Mouse (Mus musculus): ENCODE data around the gene Btrc. TPM values are rescaled to one million over a fixed set of nuclear protein-coding genes. Genes with fewer than 3 reads are reported as not detected.

Gene Btrc
- 11.9 TPM for polyA plus RNA-seq (2012; fragmentation: generic; extraction: Trizol)
- long read RNA-seq, experiment 1, partial matches to known transcripts = 1 of 15 reads
- long read RNA-seq, experiment 1, other reads (novel, unspliced or antisense) = 10 of 15 reads
- long read RNA-seq, experiment 2, transcript Btrc-201 (15 exons, 2,978 nt) = major isoform, 36 of 136 reads
- long read RNA-seq, experiment 2, transcript Btrc-202 (14 exons, 2,064 nt) = minor isoform, 24 of 136 reads
- long read RNA-seq, experiment 2, partial matches to known transcripts = 1 of 136 reads
- long read RNA-seq, experiment 2, other reads (novel, unspliced or antisense) = 75 of 136 reads

GRCm38 (mm10) chr19:45363384-45363926, at the start of gene Btrc:
Gene Btrc (plus strand): TSS chr19:45363734.
- Histone ChIP-seq H3ac (ENCODE audit: control insufficient read depth, insufficient read length, low read depth) (peak within 1 kb of the TSS; percentile 77), H3K36me3 (ENCODE audit: control insufficient read depth, insufficient read depth) (no peaks in the 10 kb centered on the region), H3K79me3 (ENCODE audit: low read depth) (no peaks in the 10 kb centered on the region), H3K79me2 (ENCODE audit: control insufficient read depth, insufficient read depth) (peaks cover 24% of the 10 kb centered on the region), H3K27me3 (ENCODE audit: control insufficient read depth, insufficient read depth, insufficient read length) (no peaks in the 10 kb centered on the region), H3K4me3 (ENCODE audit: insufficient read depth, poor library complexity, severe bottlenecking) (peak within 1 kb of the TSS; percentile 89)
- TF ChIP-seq USF1 (IDR thresholded peaks at IDR 0.05; ENCODE audit: low read depth) (peak; percentile 4), MYOG (IDR thresholded peaks at IDR 0.05; ENCODE audit: control insufficient read depth, extremely low read depth, insufficient read length) (no peak)

DNA sequence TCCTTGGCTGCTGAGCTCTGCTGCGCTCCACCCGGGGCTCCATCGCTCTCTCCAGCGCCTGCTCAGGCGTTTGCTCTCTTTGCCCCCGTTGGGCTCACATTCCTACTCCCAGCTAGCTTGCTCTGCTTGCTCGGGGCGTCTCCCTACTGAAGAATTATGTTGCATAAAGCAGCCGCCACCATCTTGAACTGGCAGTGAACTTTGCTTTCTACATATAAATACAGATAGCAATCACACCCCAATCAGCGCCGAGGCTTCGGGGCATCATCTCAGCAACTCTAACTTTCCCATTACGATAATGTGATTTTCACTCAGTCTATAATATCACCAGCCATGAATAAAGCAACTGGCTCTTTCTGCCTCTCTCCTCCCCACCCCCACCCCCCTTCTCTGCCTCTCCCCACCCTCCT, 46.1 kb upstream of the Btrc start:
- H3K36me3 ChIP-seq (ENCODE audit: control insufficient read depth, insufficient read depth) = no peaks in the 10 kb centered on the region
- no peak for TF ChIP-seq CTCF (IDR thresholded peaks at IDR 0.05; ENCODE audit: control insufficient read depth, insufficient read depth, insufficient read length)
- H3K4me3 ChIP-seq (ENCODE audit: insufficient read depth, poor library complexity, severe bottlenecking) = no peak overlapping the region
- no peaks in the 10 kb centered on the region for H3K27me3 ChIP-seq (ENCODE audit: control insufficient read depth, insufficient read depth, insufficient read length)
- no peak overlapping the region for H3ac ChIP-seq (ENCODE audit: control insufficient read depth, insufficient read length, low read depth)
- H3K79me3 ChIP-seq (ENCODE audit: low read depth) = no peaks in the 10 kb centered on the region
- no peaks in the 10 kb centered on the region for H3K79me2 ChIP-seq (ENCODE audit: control insufficient read depth, insufficient read depth)

DNA sequence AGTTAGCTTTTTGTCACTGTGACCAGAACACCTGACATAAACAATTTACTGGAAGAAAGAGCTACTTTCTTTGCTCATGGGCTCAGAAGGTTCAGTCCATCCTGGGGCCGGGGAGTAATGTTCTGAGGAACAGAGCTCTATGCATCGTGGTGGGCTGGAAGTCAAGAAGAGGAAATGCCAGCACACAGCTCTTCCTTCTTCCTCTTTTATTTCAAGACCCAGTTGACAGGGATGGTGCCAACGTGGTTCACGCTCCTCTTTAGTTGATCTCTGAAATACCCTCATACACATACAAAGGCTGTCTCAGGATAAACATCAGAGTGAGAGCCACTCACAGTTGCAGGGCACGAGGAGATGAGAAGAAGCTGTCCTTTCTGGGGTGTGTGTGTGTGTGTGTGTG, 42.5 kb upstream of the Btrc start:
- TF ChIP-seq USF1 (IDR thresholded peaks at IDR 0.05; ENCODE audit: low read depth) = no peak
- no peak for TF ChIP-seq MYOD1 (IDR thresholded peaks at IDR 0.05; ENCODE audit: control insufficient read depth, insufficient read length, low read depth)
- TF ChIP-seq CEBPB (IDR thresholded peaks at IDR 0.05; ENCODE audit: low read depth) = no peak
- H3ac ChIP-seq (ENCODE audit: control insufficient read depth, insufficient read length, low read depth) = no peak overlapping the region
- H3K27me3 ChIP-seq (ENCODE audit: control insufficient read depth, insufficient read depth, insufficient read length) = peaks cover 4% of the 10 kb centered on the region
- H3K79me2 ChIP-seq (ENCODE audit: control insufficient read depth, insufficient read depth) = no peaks in the 10 kb centered on the region
- H3K79me3 ChIP-seq (ENCODE audit: low read depth) = no peaks in the 10 kb centered on the region
- no peak overlapping the region for H3K4me3 ChIP-seq (ENCODE audit: insufficient read depth, poor library complexity, severe bottlenecking)
- H3K36me3 ChIP-seq (ENCODE audit: control insufficient read depth, insufficient read depth) = no peaks in the 10 kb centered on the region

GRCm38 (mm10) chr19:45329039-45329438, 34.5 kb upstream of the Btrc start:
- Histone ChIP-seq H3K36me3 (ENCODE audit: control insufficient read depth, insufficient read depth) (no peaks in the 10 kb centered on the region), H3K79me2 (ENCODE audit: control insufficient read depth, insufficient read depth) (no peaks in the 10 kb centered on the region), H3ac (ENCODE audit: control insufficient read depth, insufficient read length, low read depth) (no peak overlapping the region), H3K27me3 (ENCODE audit: control insufficient read depth, insufficient read depth, insufficient read length) (peaks cover 39% of the 10 kb centered on the region), H3K4me3 (ENCODE audit: insufficient read depth, poor library complexity, severe bottlenecking) (no peak overlapping the region), H3K79me3 (ENCODE audit: low read depth) (no peaks in the 10 kb centered on the region)
- TF ChIP-seq MYOD1 (IDR thresholded peaks at IDR 0.05; ENCODE audit: control insufficient read depth, insufficient read length, low read depth) (no peak), CEBPB (IDR thresholded peaks at IDR 0.05; ENCODE audit: low read depth) (no peak), CTCF (IDR thresholded peaks at IDR 0.05; ENCODE audit: control insufficient read depth, insufficient read depth, insufficient read length) (no peak), USF1 (IDR thresholded peaks at IDR 0.05; ENCODE audit: low read depth) (no peak), MAX (IDR thresholded peaks at IDR 0.05) (no peak), MYOG (IDR thresholded peaks at IDR 0.05; ENCODE audit: control insufficient read depth, extremely low read depth, insufficient read length) (no peak), FOSL1 (IDR thresholded peaks at IDR 0.05; ENCODE audit: insufficient read depth, low read length, poor library complexity, severe bottlenecking) (no peak)

- no peak overlapping the region for H3K4me3 ChIP-seq (ENCODE audit: insufficient read depth, poor library complexity, severe bottlenecking)
- no peak for TF ChIP-seq MAX (IDR thresholded peaks at IDR 0.05)
- no peak for TF ChIP-seq MYOG (IDR thresholded peaks at IDR 0.05; ENCODE audit: control insufficient read depth, extremely low read depth, insufficient read length)
- TF ChIP-seq CEBPB (IDR thresholded peaks at IDR 0.05; ENCODE audit: low read depth) = no peak
- TF ChIP-seq CTCF (IDR thresholded peaks at IDR 0.05; ENCODE audit: control insufficient read depth, insufficient read depth, insufficient read length) = no peak
- TF ChIP-seq USF1 (IDR thresholded peaks at IDR 0.05; ENCODE audit: low read depth) = no peak
- TF ChIP-seq FOSL1 (IDR thresholded peaks at IDR 0.05; ENCODE audit: insufficient read depth, low read length, poor library complexity, severe bottlenecking) = no peak
- TF ChIP-seq MYOD1 (IDR thresholded peaks at IDR 0.05; ENCODE audit: control insufficient read depth, insufficient read length, low read depth) = no peak
These were observed 33.7 kb upstream of the Btrc start for GRCm38 (mm10) chr19:45329748-45330298.

DNA sequence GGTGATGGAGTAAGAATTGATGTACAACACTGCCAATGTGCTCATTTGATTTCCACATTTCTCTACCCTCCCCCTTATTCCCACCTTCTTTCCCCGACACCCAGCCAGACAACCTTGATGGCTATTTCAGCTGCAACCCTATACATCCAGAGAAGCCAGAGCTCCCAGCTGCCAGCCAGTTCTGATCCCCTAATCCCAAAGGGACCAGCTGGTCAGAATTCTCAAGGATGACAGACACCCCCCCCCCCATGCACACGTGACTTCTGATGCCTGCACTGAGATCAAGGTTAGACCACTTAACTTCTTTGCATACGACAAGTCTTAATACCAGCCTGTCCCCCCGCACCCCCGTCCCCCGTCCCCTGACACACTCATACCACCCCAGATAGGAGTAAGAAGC, 26.8 kb upstream of the Btrc start:
- Histone ChIP-seq H3K79me3 (ENCODE audit: low read depth) (no peaks in the 10 kb centered on the region), H3K27me3 (ENCODE audit: control insufficient read depth, insufficient read depth, insufficient read length) (peaks cover 14% of the 10 kb centered on the region), H3K79me2 (ENCODE audit: control insufficient read depth, insufficient read depth) (no peaks in the 10 kb centered on the region), H3K4me3 (ENCODE audit: insufficient read depth, poor library complexity, severe bottlenecking) (no peak overlapping the region), H3K36me3 (ENCODE audit: control insufficient read depth, insufficient read depth) (no peaks in the 10 kb centered on the region), H3ac (ENCODE audit: control insufficient read depth, insufficient read length, low read depth) (no peak overlapping the region)
- TF ChIP-seq FOSL1 (IDR thresholded peaks at IDR 0.05; ENCODE audit: insufficient read depth, low read length, poor library complexity, severe bottlenecking) (no peak), MYOD1 (IDR thresholded peaks at IDR 0.05; ENCODE audit: control insufficient read depth, insufficient read length, low read depth) (no peak), CTCF (IDR thresholded peaks at IDR 0.05; ENCODE audit: control insufficient read depth, insufficient read depth, insufficient read length) (no peak), USF1 (IDR thresholded peaks at IDR 0.05; ENCODE audit: low read depth) (no peak), MAX (IDR thresholded peaks at IDR 0.05) (no peak), CEBPB (IDR thresholded peaks at IDR 0.05; ENCODE audit: low read depth) (no peak), MYOG (IDR thresholded peaks at IDR 0.05; ENCODE audit: control insufficient read depth, extremely low read depth, insufficient read length) (no peak)

More at GRCm38 (mm10) chr19:45329748-45330298, 33.7 kb upstream of the Btrc start:
- H3K36me3 ChIP-seq (ENCODE audit: control insufficient read depth, insufficient read depth) = no peaks in the 10 kb centered on the region
- H3K79me2 ChIP-seq (ENCODE audit: control insufficient read depth, insufficient read depth) = no peaks in the 10 kb centered on the region
- peaks cover 43% of the 10 kb centered on the region for H3K27me3 ChIP-seq (ENCODE audit: control insufficient read depth, insufficient read depth, insufficient read length)
- no peak overlapping the region for H3ac ChIP-seq (ENCODE audit: control insufficient read depth, insufficient read length, low read depth)
- no peaks in the 10 kb centered on the region for H3K79me3 ChIP-seq (ENCODE audit: low read depth)

All from C2C12 (cell line).